ENCODE assay signal across 10 mouse cellular contexts in genomic region chr16:4068588-4068987, GRCm38 (mm10). TPM values are rescaled to one million over a fixed set of nuclear protein-coding genes. Genes with fewer than 3 reads are reported as not detected.
A peak's percentile ranks its signal among the peaks of the same experiment; 100 is the strongest.
DNase-seq lines count a peak whose midpoint lies in the region; ATAC-seq lines count a peak whose summit lies in the region.
"Had no signal": no experiment of that assay in that cellular context is flagged by ENCODE, and none has a peak within 500 bp of the region (broad histone marks: within the 10 kb centered on the region; RNA-seq: fewer than 3 reads in every experiment).

No protein-coding gene starts in this region.

- H3K36me3 ChIP-seq in limb, embryonic 10.5 days: peaks cover 71% of the 10 kb centered on the region

- DNase-seq in left cerebral cortex, adult 18-20 months (ENCODE audit: low spot score in 2 of 2): peak; percentile 26 to 35
- DNase-seq in left cerebral cortex, adult 8-10 months (ENCODE audit: low spot score in 2 of 2): no peak
- peak; percentile 62 for DNase-seq in MN1 (ENCODE audit: low spot score)
- peak; percentile 71 for DNase-seq in embryo, embryonic 10 days (ENCODE audit: low spot score)
- DNase-seq in heart, postnatal 36 days: peak; percentile 49 to 65
- DNase-seq in limb, embryonic 10.5 days (ENCODE audit: low spot score): peak; percentile 50
- DNase-seq in thymus, postnatal 25 days: peak; percentile 59

- H3K4me1 ChIP-seq in limb, embryonic 10.5 days: no peaks in the 10 kb centered on the region

- no peak overlapping the region for H3K27ac ChIP-seq in limb, embryonic 10.5 days

- H3K4me3 ChIP-seq in limb, embryonic 10.5 days: no peak overlapping the region
- H3K4me3 ChIP-seq: erythroblast, embryonic 14.5 days; myocyte had no signal

- 64% methylated on average over 8 of the region's 8 CpGs for WGBS in limb, embryonic 10.5 days

- no peaks in the 10 kb centered on the region for H3K9me3 ChIP-seq in limb, embryonic 10.5 days (replicated peaks)

- intact Hi-C loops in heart, postnatal 36 days (cut with DNase I): loop anchor here (1.0 to 5.0 kb wide), 2 partner anchors 199 to 217 kb away; no protein-coding TSS in a partner anchor

- peak; percentile 70; the same call in 1 of the 2 replicates for ATAC-seq in monocyte, adult 5-6 weeks (replicated peaks; ENCODE audit: insufficient number of reproducible peaks, low FRiP score, low TSS enrichment, poor library complexity, severe bottlenecking)

- no peaks in the 10 kb centered on the region for H3K27me3 ChIP-seq in limb, embryonic 10.5 days (ENCODE audit: low read depth, poor library complexity, severe bottlenecking)

RNA-seq across cellular contexts. Expression of gene Trap1, which starts 9.0 kb away (rescaled TPM):
- total RNA-seq in left cerebral cortex, adult 18-20 months (2021): 10 to 100 TPM; 67.6 to 74.8 TPM
- total RNA-seq in left cerebral cortex, adult 8-10 months (2022): 10 to 100 TPM; 69.8 to 76.9 (median 73.8) TPM
- 100 to 1,000 TPM; 155 TPM for total RNA-seq in heart, postnatal 36 days (2021)
- polyA plus RNA-seq in limb, embryonic 10.5 days (2016; fragmentation: Nextera tagmentation; extraction: Ambion mirVana): 107 and 112 TPM in 2 replicates
- total RNA-seq in monocyte, adult 5-6 weeks (2017): 29.8 to 50.5 TPM (median 41.3 TPM) in 3 replicates

RNA-seq across cellular contexts. Expression of gene Dnase1, which starts 31.8 kb away (rescaled TPM):
- total RNA-seq in left cerebral cortex, adult 18-20 months (2021): not detected
- total RNA-seq in left cerebral cortex, adult 8-10 months (2022): not detected
- total RNA-seq in heart, postnatal 36 days (2021): not detected
- polyA plus RNA-seq in limb, embryonic 10.5 days (2016; fragmentation: Nextera tagmentation; extraction: Ambion mirVana): 6.3 and 6.5 TPM in 2 replicates
- total RNA-seq in monocyte, adult 5-6 weeks (2017): 0.29 TPM in 1 of 3 replicates, not detected in the others
- polyA plus RNA-seq: erythroblast, embryonic 14.5 days had no signal

Comparison
In these comparisons a context has a peak if more than half of its experiments do, and no peak if none do; other contexts are left out.
1. DNase-seq: peak in left cerebral cortex, adult 18-20 months (2 of 2), MN1 (single experiment), embryo, embryonic 10 days (single experiment), heart, postnatal 36 days (2 of 2), limb, embryonic 10.5 days (single experiment) and thymus, postnatal 25 days (single experiment); none in left cerebral cortex, adult 8-10 months (0 of 2).